Mouse (Mus musculus) neural tube, embryonic 14.5 days (tissue): ENCODE results near the gene Paqr9. TPM values are rescaled to one million over a fixed set of nuclear protein-coding genes. Genes with fewer than 3 reads are reported as not detected.

Experiments used
- polyA plus RNA-seq: library from polyadenylated mRNA; unstranded; fragments of >200 nt; fragmentation: Nextera tagmentation; extraction: Ambion mirVana; gene quantifications from 2 replicates; pipeline ENCODE4 v1.2.1, GENCODE M21; 2014

Paqr9 gene
- polyA plus RNA-seq, 1 experiment from 2014 or later: 9.3 TPM

Other genes starting within 250 kb of the Paqr9 start
- gene Chst2, start 152.9 kb upstream of the Paqr9 start, polyA plus RNA-seq: 16.1 and 17.4 TPM in 2 replicates
- gene U2surp, start 47.7 kb upstream of the Paqr9 start, polyA plus RNA-seq: 135 and 146 TPM in 2 replicates
- gene Pcolce2, start 77.9 kb downstream of the Paqr9 start, polyA plus RNA-seq: 1.7 and 2.8 TPM in 2 replicates
- 12.6 and 13.5 TPM in 2 replicates for gene Trpc1, start 190.7 kb downstream of the Paqr9 start, polyA plus RNA-seq